Mouse (Mus musculus): ENCODE measurements around the gene Bbs9. TPM values are rescaled to one million over a fixed set of nuclear protein-coding genes. Genes with fewer than 3 reads are reported as not detected.
A peak's percentile ranks its signal among the peaks of the same experiment; 100 is the strongest.

Bbs9 gene
- total and polyA plus RNA-seq, 3 experiments = 6.9 to 9.1 (median 7.8) TPM

- H3K4me3 ChIP-seq (replicated peaks in 1 of 3; ENCODE audit: low read depth in 2 of 3, low read length in 2 of 3, poor library complexity in 1 of 3) = no peak overlapping the region
- H3K4me1 ChIP-seq (ENCODE audit: control insufficient read depth in 1 of 2, insufficient read depth in 2 of 2) = peaks cover 0 to 4% of the 10 kb centered on the region in 2 experiments; a peak in 2 of 4 replicates
- no peaks in the 10 kb centered on the region for H3K36me3 ChIP-seq (replicated peaks in 1 of 2; ENCODE audit: control insufficient read depth in 1 of 2, insufficient read depth in 1 of 2, low read length in 1 of 2)
- TF ChIP-seq KAT2A (IDR thresholded peaks at IDR 0.05; ENCODE audit: insufficient replicate concordance, low read length) (no peak), RCOR1 (conservative IDR thresholded peaks at IDR 0.05; ENCODE audit: low read depth, low read length) (no peak), ELF1 (IDR thresholded peaks at IDR 0.05; ENCODE audit: low read depth, low read length) (no peak), NRF1 (IDR thresholded peaks at IDR 0.05; ENCODE audit: low read depth, low read length) (no peak), PAX5 (IDR thresholded peaks at IDR 0.05; ENCODE audit: low read length) (no peak)
- H3K27ac ChIP-seq (ENCODE audit: insufficient read depth, low read depth) = no peak overlapping the region
- in situ Hi-C loops (cut with MboI; ENCODE audit: low pct_ligation_motif_present, low pct_unique_long_range_greater_than_20kb, low sequenced_read_pairs) = loop anchor here (10.0 to 25.0 kb wide), 3 partner anchors 205 to 502 kb away; partner anchors contain the start of gene Bmper
- dilution Hi-C loops (cut with MboI; ENCODE audit: extremely low pct_ligation_motif_present, extremely low pct_unique_long_range_greater_than_20kb, low sequenced_read_pairs) = no loop called here
- no peak for DNase-seq (ENCODE audit: extremely low read depth)
- no peaks in the 10 kb centered on the region for H3K79me2 ChIP-seq (replicated peaks; ENCODE audit: control insufficient read depth, extremely low read depth, insufficient read depth, poor library complexity, severe bottlenecking)
- no peak overlapping the region for H3K4me2 ChIP-seq (ENCODE audit: insufficient read depth, low read depth, poor library complexity, severe bottlenecking)
- H3K9me3 ChIP-seq (replicated peaks; ENCODE audit: low read length) = no peaks in the 10 kb centered on the region
- H3K27me3 ChIP-seq (replicated peaks) = no peaks in the 10 kb centered on the region
- no peak overlapping the region for H3K9ac ChIP-seq (ENCODE audit: insufficient read depth, low read depth)
These were observed 234.5 kb downstream of the Bbs9 start for GRCm38 (mm10) chr9:22710032-22710431.

GRCm38 (mm10) chr9:22711339-22711738 is 235.8 kb downstream of the Bbs9 start:
- dilution Hi-C loops (cut with MboI; ENCODE audit: extremely low pct_ligation_motif_present, extremely low pct_unique_long_range_greater_than_20kb, low sequenced_read_pairs) = no loop called here
- no peak overlapping the region for H3K27ac ChIP-seq (ENCODE audit: insufficient read depth, low read depth)
- H3K4me2 ChIP-seq (ENCODE audit: insufficient read depth, low read depth, poor library complexity, severe bottlenecking) = no peak overlapping the region
- H3K4me3 ChIP-seq (replicated peaks in 1 of 3; ENCODE audit: low read depth in 2 of 3, low read length in 2 of 3, poor library complexity in 1 of 3) = no peak overlapping the region
- no peaks in the 10 kb centered on the region for H3K36me3 ChIP-seq (replicated peaks in 1 of 2; ENCODE audit: control insufficient read depth in 1 of 2, insufficient read depth in 1 of 2, low read length in 1 of 2)
- TF ChIP-seq HCFC1 (IDR thresholded peaks at IDR 0.05; ENCODE audit: low read depth, low read length) (no peak), RAD21 (IDR thresholded peaks at IDR 0.05; ENCODE audit: low read depth, low read length) (peak; percentile 11)
- no peak for DNase-seq (ENCODE audit: extremely low read depth)
- in situ Hi-C loops (cut with MboI; ENCODE audit: low pct_ligation_motif_present, low pct_unique_long_range_greater_than_20kb, low sequenced_read_pairs) = loop anchor here (10.0 to 25.0 kb wide), 3 partner anchors 203 to 501 kb away; partner anchors contain the start of gene Bmper
- no peak overlapping the region for H3K9ac ChIP-seq (ENCODE audit: insufficient read depth, low read depth)
- H3K4me1 ChIP-seq (ENCODE audit: control insufficient read depth in 1 of 2, insufficient read depth in 2 of 2) = peaks cover 0 to 4% of the 10 kb centered on the region in 2 experiments; a peak in 2 of 4 replicates
- H3K9me3 ChIP-seq (replicated peaks; ENCODE audit: low read length) = no peaks in the 10 kb centered on the region
- no peaks in the 10 kb centered on the region for H3K27me3 ChIP-seq (replicated peaks)
- no peaks in the 10 kb centered on the region for H3K79me2 ChIP-seq (replicated peaks; ENCODE audit: control insufficient read depth, extremely low read depth, insufficient read depth, poor library complexity, severe bottlenecking)

- dilution Hi-C loops (cut with MboI; ENCODE audit: extremely low pct_ligation_motif_present, extremely low pct_unique_long_range_greater_than_20kb, low sequenced_read_pairs) = no loop called here
- no peaks in the 10 kb centered on the region for H3K79me2 ChIP-seq (replicated peaks; ENCODE audit: control insufficient read depth, extremely low read depth, insufficient read depth, poor library complexity, severe bottlenecking)
- in situ Hi-C loops (cut with MboI; ENCODE audit: low pct_ligation_motif_present, low pct_unique_long_range_greater_than_20kb, low sequenced_read_pairs) = loop anchor here (10.0 to 25.0 kb wide), 3 partner anchors 202 to 500 kb away; partner anchors contain the start of gene Bmper
- H3K9ac ChIP-seq (ENCODE audit: insufficient read depth, low read depth) = no peak overlapping the region
- no peak overlapping the region for H3K4me2 ChIP-seq (ENCODE audit: insufficient read depth, low read depth, poor library complexity, severe bottlenecking)
- TF ChIP-seq NRF1 (IDR thresholded peaks at IDR 0.05; ENCODE audit: low read depth, low read length) = no peak
- no peak for TF ChIP-seq USF2 (conservative IDR thresholded peaks at IDR 0.05; ENCODE audit: low read depth, low read length)
- no peak for TF ChIP-seq MAX (IDR thresholded peaks at IDR 0.05; ENCODE audit: low read length)
- no peak for TF ChIP-seq HCFC1 (IDR thresholded peaks at IDR 0.05; ENCODE audit: low read depth, low read length)
- TF ChIP-seq CHD1 (IDR thresholded peaks at IDR 0.05; ENCODE audit: low read depth, low read length) = no peak
- no peak for TF ChIP-seq EP300 (IDR thresholded peaks at IDR 0.05; ENCODE audit: low read length)
- no peak for TF ChIP-seq POLR2A (IDR thresholded peaks at IDR 0.05; ENCODE audit: low read depth, low read length)
- no peak for TF ChIP-seq SIN3A (IDR thresholded peaks at IDR 0.05; ENCODE audit: low read length)
- no peaks in the 10 kb centered on the region for H3K36me3 ChIP-seq (replicated peaks in 1 of 2; ENCODE audit: control insufficient read depth in 1 of 2, insufficient read depth in 1 of 2, low read length in 1 of 2)
- peaks cover 0 to 6% of the 10 kb centered on the region in 2 experiments; a peak in 2 of 4 replicates for H3K4me1 ChIP-seq (ENCODE audit: control insufficient read depth in 1 of 2, insufficient read depth in 2 of 2)
- no peak for DNase-seq (ENCODE audit: extremely low read depth)
- no peaks in the 10 kb centered on the region for H3K9me3 ChIP-seq (replicated peaks; ENCODE audit: low read length)
- H3K4me3 ChIP-seq (replicated peaks in 1 of 3; ENCODE audit: low read depth in 2 of 3, low read length in 2 of 3, poor library complexity in 1 of 3) = no peak overlapping the region
- H3K27ac ChIP-seq (ENCODE audit: insufficient read depth, low read depth) = no peak overlapping the region
- no peaks in the 10 kb centered on the region for H3K27me3 ChIP-seq (replicated peaks)
These were observed 237.2 kb downstream of the Bbs9 start for GRCm38 (mm10) chr9:22712743-22713142.
